Mouse (Mus musculus) embryonic facial prominence, embryonic 15.5 days (tissue): ENCODE results near the gene Eif3f. TPM values are rescaled to one million over a fixed set of nuclear protein-coding genes. Genes with fewer than 3 reads are reported as not detected.
A peak's percentile ranks its signal among the peaks of the same experiment; 100 is the strongest.

ENCODE experiments used
- ATAC-seq: fragments of 200-750 bp; cut with Nextera tagmentation; 2 replicates; pipeline ENCODE4 v1.8.0; 2017; ENCODE audit warnings: low read depth, moderate TSS enrichment; ENCODE audit not compliant: insufficient number of reproducible peaks, low FRiP score, low TSS enrichment
- H3K27ac ChIP-seq: fragments of 300-500 bp; sonication (generic); replicated peaks from 2 replicates; pipeline ENCODE4 v1.5.1; 2015; ENCODE audit warnings: mild to moderate bottlenecking, inconsistent platforms
- H3K27me3 ChIP-seq: fragments of 300-500 bp; sonication (generic); 2 replicates; pipeline ENCODE4 v1.6.1; 2015; ENCODE audit warnings: inconsistent platforms
- H3K36me3 ChIP-seq: fragments of 300-500 bp; sonication (generic); 2 replicates; pipeline ENCODE4 v1.6.1; 2015; ENCODE audit warnings: mild to moderate bottlenecking, inconsistent platforms
- H3K4me1 ChIP-seq: fragments of 300-500 bp; sonication (generic); 2 replicates; pipeline ENCODE4 v1.6.1; 2015; ENCODE audit warnings: inconsistent platforms
- H3K4me2 ChIP-seq: fragments of 300-500 bp; sonication (generic); replicated peaks from 2 replicates; pipeline ENCODE4 v1.6.1; 2015; ENCODE audit warnings: mild to moderate bottlenecking, inconsistent platforms
- H3K4me3 ChIP-seq: fragments of 300-500 bp; sonication (generic); replicated peaks from 2 replicates; pipeline ENCODE4 v1.5.1; 2015; ENCODE audit warnings: mild to moderate bottlenecking, inconsistent platforms
- H3K9ac ChIP-seq: fragments of 300-500 bp; sonication (generic); 2 replicates; pipeline ENCODE4 v1.6.1; 2015; ENCODE audit warnings: inconsistent platforms
- H3K9me3 ChIP-seq: fragments of 300-500 bp; sonication (generic); replicated peaks from 2 replicates; pipeline ENCODE4 v1.6.1; 2016; ENCODE audit warnings: inconsistent platforms
- WGBS: fragments of 180-500 bp; shearing (Covaris S2); methylation state at CpG from one replicate; pipeline ENCODE4 v1.1.7; 2015; 5-methylcytosine and 5-hydroxymethylcytosine counted together
- polyA plus RNA-seq: library from polyadenylated mRNA; unstranded; fragments of >200 nt; fragmentation: Nextera tagmentation; extraction: Ambion mirVana; gene quantifications from 2 replicates; pipeline ENCODE4 v1.2.1, GENCODE M21; 2015

Gene Eif3f
- polyA plus RNA-seq, result 97.9 and 102 TPM in 2 replicates

DNA sequence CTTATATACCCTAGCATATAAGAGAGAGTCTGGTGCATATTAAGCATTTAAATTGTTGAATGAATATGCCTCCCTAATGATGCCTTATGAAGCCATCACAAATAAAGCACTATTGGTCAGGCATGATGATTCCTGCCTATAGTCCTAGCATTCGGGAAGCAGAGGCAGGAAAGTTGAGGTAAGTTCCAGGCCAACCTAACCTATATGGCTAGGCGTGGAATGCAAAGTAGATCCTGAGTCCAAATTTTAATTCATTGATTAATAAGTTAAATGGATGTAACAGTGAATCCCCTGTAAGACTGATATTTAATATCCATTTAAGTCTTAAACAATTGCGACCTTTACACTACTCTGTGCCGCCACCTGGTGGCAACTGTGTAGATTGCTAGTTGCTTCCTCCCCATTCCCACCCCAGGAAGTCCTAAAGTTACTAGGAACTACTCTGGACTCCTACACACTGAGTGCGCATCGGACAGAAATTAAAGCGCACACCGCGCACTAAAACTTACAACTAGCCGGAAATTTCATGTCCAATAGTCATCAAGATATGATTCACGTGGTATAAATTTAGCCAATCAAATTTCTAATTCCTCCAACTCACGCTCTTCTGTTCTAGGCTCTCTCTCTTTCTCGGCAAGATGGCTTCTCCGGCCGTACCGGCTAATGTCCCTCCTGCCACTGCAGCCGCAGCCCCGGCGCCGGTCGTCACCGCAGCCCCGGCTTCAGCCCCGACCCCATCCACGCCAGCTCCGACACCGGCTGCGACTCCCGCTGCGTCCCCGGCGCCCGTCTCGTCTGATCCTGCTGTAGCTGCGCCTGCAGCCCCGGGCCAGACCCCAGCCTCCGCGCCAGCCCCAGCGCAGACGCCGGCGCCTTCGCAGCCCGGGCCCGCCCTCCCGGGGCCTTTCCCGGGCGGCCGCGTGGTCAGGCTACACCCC lies at the start of gene Eif3f:
Eif3f (plus strand) TSS at position 624 of the 938 bp plus-strand sequence.
- H3K4me1 ChIP-seq, result peaks cover 11% of the 10 kb centered on the region
- peaks cover 25% of the 10 kb centered on the region for H3K36me3 ChIP-seq
- H3K9ac ChIP-seq, result peak within 1 kb of the TSS; percentile 90
- no peaks in the 10 kb centered on the region for H3K27me3 ChIP-seq
- peak within 1 kb of the TSS; percentile 97 for H3K4me3 ChIP-seq
- H3K9me3 ChIP-seq, result no peaks in the 10 kb centered on the region
- peak within 1 kb of the TSS; percentile 65 for H3K27ac ChIP-seq
- peak; percentile 97 for ATAC-seq
- peak within 1 kb of the TSS; percentile 79 for H3K4me2 ChIP-seq
- WGBS, result 2% methylated on average over 50 of the region's 50 CpGs

DNA sequence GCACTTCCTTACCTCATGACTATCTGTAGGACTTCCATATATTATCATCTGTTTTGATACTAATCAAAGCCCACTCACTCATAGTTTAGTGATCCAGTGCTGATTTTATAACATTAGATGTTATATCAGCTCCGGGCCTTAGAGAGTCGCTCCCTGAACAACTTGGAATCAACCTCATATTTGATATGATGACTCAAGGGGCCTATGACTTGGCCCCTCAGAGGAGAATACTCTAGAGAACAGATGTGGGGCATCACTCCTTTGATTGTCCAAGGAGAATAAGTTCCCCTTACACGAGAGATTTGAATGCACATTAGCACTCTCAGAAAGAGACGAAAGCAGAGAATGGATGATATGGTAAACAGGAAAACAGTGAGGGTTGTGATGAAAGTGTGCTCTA lies 49.3 kb upstream of the Eif3f start, which contains the start of gene Olfr518:
Olfr518 (minus strand) TSS at position 101 of the 400 bp plus-strand sequence.
- Histone ChIP-seq H3K27ac (no peak within 1 kb of the TSS), H3K4me3 (no peak within 1 kb of the TSS), H3K4me2 (no peak within 1 kb of the TSS), H3K4me1 (no peaks in the 10 kb centered on the region), H3K27me3 (no peaks in the 10 kb centered on the region), H3K9me3 (no peaks in the 10 kb centered on the region), H3K9ac (no peak within 1 kb of the TSS), H3K36me3 (no peaks in the 10 kb centered on the region)
- WGBS, result 85% methylated on average over 4 of the region's 4 CpGs
- no peak for ATAC-seq

DNA sequence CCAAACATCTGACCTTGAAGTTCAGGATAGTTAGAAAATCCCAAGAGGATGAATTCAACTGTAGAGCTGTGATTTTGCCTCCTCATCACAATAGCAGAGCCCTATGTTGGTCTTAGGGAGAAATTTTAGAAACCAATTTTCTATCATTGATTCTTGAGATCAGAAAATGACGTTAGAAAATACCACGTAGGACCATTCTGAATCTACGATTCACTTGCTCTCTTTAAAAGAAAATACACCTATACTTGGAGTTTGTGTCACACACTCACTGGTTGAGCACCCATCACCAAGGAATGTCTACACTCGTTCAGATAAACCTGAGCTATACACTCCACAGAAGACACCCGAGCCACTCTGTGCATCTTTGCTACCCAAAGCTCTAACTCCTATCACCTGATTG lies 39.9 kb upstream of the Eif3f start, which contains the start of gene Olfr519:
Olfr519 (minus strand) TSS at position 101 of the 400 bp plus-strand sequence.
- no peaks in the 10 kb centered on the region for H3K9me3 ChIP-seq
- no peak within 1 kb of the TSS for H3K27ac ChIP-seq
- WGBS, result 82% methylated on average over 5 of the region's 5 CpGs
- no peak within 1 kb of the TSS for H3K4me2 ChIP-seq
- H3K9ac ChIP-seq, result no peak within 1 kb of the TSS
- H3K4me3 ChIP-seq, result no peak within 1 kb of the TSS
- H3K36me3 ChIP-seq, result no peaks in the 10 kb centered on the region
- H3K27me3 ChIP-seq, result no peaks in the 10 kb centered on the region
- no peak for ATAC-seq
- H3K4me1 ChIP-seq, result no peaks in the 10 kb centered on the region

DNA sequence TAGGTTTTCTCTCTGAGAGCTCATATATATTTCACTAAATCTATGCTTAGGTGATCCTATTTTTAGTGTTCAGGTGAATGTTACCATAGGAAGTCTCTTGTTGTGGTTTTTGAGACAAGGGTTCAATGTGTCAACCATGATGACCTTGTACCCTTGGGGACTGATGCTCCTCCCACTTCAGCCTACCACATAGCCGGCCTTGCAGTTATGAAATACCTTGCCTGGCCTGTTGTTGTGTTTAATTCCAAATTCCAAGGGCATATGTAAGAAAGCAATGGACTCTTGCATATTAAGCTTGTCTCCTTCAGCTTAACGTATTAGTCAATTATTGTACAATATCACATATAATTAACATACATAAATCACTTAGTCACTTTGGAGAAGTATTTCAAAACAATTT lies 30.2 kb upstream of the Eif3f start:
- H3K36me3 ChIP-seq, result no peaks in the 10 kb centered on the region
- H3K9me3 ChIP-seq, result no peaks in the 10 kb centered on the region
- no peaks in the 10 kb centered on the region for H3K4me1 ChIP-seq
- H3K4me3 ChIP-seq, result no peak overlapping the region
- no peak overlapping the region for H3K9ac ChIP-seq
- H3K27me3 ChIP-seq, result no peaks in the 10 kb centered on the region
- H3K27ac ChIP-seq, result no peak overlapping the region
- no peak for ATAC-seq
- WGBS, result 75% methylated on average over 2 of the region's 2 CpGs
- no peak overlapping the region for H3K4me2 ChIP-seq

DNA sequence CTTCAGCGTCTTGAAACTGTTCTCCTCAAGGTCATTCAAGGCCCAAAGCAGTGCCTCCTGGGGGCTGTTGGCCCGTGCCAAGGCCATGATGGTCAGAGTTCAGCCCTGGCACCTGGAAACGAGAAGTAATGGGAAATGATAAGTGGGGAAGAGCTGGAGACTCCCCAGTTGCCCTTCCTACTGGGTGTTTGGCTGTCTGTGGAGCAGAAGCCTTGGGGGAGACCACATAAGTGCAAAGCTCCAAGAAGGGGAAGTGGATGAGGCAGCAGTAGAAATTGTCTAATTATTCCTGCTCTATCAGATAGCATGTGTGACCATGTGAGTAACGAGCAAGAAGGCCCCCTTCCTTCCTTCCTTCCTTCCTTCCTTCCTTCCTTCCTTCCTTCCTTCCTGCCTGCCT lies 7.2 kb upstream of the Eif3f start:
- H3K36me3 ChIP-seq, result no peaks in the 10 kb centered on the region
- no peaks in the 10 kb centered on the region for H3K9me3 ChIP-seq
- H3K27me3 ChIP-seq, result no peaks in the 10 kb centered on the region
- no peaks in the 10 kb centered on the region for H3K4me1 ChIP-seq
- H3K9ac ChIP-seq, result no peak overlapping the region
- no peak for ATAC-seq
- H3K27ac ChIP-seq, result no peak overlapping the region
- no peak overlapping the region for H3K4me3 ChIP-seq
- 61% methylated on average over 4 of the region's 4 CpGs for WGBS
- no peak overlapping the region for H3K4me2 ChIP-seq

DNA sequence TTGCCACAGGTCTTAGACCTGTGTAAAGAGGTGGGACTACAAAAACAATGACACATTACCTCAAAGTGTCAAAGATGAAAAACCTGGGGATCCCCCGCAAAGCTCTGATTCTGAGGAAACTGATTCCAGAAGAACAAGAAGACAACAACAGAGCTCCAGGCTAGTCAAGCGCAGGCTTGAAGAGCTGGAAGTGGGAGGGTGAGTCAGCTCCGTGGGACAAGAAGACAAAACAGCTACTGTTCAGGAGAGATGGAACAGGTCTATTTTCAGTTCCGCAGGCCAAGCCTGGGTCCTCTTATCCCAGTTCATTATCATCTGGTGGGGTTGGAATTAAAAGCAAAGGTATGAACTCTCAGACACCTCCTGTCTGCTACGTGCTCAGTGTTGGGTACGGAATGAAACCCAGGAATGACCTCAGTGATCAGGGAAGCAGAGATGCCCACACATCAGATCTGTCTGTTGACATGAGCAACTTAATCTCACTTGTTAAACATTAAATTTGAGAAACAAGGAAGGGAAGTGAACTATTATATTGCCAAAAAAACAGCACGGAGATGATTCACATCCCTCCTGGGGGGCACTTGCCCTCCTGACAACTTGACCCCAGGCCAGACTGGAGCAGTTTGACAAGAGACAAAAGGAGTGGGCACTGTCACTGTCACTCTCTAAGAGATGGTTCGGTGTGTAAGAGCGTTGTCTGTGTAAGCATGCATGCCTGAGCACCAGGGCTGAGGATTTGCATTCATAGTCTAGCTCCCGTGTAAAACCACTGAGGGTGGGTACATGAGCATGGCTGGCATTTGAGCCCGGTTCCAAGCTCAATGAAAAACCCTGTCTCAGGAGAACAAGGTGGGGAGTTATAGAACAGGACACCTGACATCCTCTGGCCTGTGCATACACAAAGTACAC lies 5.7 kb upstream of the Eif3f start:
- Histone ChIP-seq H3K36me3 (no peaks in the 10 kb centered on the region), H3K27ac (no peak overlapping the region), H3K4me1 (no peaks in the 10 kb centered on the region), H3K9ac (no peak overlapping the region), H3K27me3 (no peaks in the 10 kb centered on the region), H3K4me2 (no peak overlapping the region), H3K9me3 (no peaks in the 10 kb centered on the region), H3K4me3 (no peak overlapping the region)
- no peak for ATAC-seq
- 64% methylated on average over 11 of the region's 11 CpGs for WGBS

DNA sequence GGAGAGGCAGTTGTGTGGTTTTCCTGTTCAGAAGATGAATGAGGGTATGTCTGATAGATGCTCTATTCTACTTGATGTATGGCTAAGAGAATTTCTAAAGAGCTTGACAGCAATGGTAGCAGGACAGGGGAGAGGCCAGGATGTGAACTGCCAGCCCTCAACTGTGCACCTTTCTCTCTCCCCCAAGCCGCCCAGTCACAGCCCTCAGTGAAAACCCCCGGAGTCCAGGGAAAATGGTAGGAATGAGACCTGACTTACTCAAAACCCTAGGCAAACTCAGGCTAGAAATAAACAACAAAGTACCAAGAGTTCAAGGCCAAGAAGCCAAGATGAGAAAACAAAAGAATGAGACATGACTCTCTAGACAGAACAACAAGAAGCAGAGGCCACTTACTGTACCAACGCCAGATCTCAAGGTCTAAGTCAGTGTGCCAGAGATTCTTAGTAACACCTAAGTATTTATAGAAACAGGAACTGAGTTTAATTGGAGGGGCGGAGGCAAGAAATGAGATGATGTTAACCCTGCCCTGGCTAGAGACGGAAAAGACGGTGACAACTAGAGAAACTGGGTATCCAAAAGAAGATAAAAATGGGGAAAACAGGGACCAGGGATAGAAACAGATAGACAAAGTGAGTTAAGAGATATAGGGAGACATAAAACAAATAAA lies 4.4 kb upstream of the Eif3f start, which contains the start of gene Nlrp10:
Nlrp10 (minus strand) TSS at position 453 of the 668 bp plus-strand sequence.
- Histone ChIP-seq H3K27ac (no peak within 1 kb of the TSS), H3K9ac (no peak within 1 kb of the TSS), H3K9me3 (no peaks in the 10 kb centered on the region), H3K27me3 (no peaks in the 10 kb centered on the region), H3K4me1 (0 out of 2 replicates have a peak, but pooled peaks cover under 1% of the 10 kb centered on the region), H3K4me3 (no peak within 1 kb of the TSS), H3K4me2 (no peak within 1 kb of the TSS), H3K36me3 (no peaks in the 10 kb centered on the region)
- WGBS, result 70% methylated on average over 6 of the region's 6 CpGs
- no peak for ATAC-seq

DNA sequence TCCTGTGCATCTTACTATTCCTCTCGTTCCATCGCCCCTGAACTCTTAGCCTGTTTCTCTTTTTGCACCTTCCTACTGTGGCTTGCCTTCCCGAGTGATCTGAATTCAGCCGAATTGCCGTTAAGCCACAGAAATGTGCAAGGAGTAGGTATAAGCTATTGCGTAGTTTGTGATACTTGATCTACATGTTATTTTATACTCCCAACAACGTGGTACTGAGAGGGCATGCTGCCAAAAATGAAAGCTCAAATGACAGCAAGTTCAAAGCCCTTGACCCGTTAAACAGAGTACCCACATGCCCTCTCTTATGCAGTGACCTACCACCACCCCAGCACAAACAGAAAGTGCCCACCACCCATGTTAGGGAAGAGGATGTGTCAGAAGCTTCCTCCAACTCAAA lies 619 bp downstream of the Eif3f start:
- no peak for ATAC-seq
- no peaks in the 10 kb centered on the region for H3K9me3 ChIP-seq
- peak overlapping the region; percentile 97 for H3K4me3 ChIP-seq
- H3K36me3 ChIP-seq, result peaks cover 32% of the 10 kb centered on the region
- peaks cover 11% of the 10 kb centered on the region for H3K4me1 ChIP-seq
- peak overlapping the region; percentile 79 for H3K4me2 ChIP-seq
- no peaks in the 10 kb centered on the region for H3K27me3 ChIP-seq
- H3K9ac ChIP-seq, result peak overlapping the region; percentile 90
- WGBS, result 1% methylated on average over 8 of the region's 8 CpGs
- H3K27ac ChIP-seq, result peak overlapping the region; percentile 65

DNA sequence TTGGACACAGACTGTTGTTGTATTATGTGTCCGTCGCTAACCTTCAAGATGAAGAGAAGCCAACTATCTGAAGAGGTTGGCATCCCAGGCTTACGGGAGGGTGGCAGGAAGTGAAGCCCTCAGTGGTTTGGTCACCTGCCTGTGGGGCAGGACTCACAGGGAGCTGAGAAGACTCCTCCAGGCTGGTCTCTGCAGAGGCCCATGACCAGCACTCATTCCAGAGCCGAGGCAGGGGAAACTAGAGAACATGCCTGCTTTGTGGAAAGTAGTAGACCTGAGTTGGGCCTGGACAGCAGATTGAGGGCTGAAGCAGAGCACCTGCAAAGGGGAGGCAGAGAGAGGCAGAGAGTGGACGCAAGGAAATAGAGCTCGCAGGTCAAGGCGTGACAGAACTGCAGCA lies 1.2 kb downstream of the Eif3f start:
- peaks cover 11% of the 10 kb centered on the region for H3K4me1 ChIP-seq
- peak overlapping the region; percentile 79 for H3K4me2 ChIP-seq
- peaks cover 38% of the 10 kb centered on the region for H3K36me3 ChIP-seq
- H3K4me3 ChIP-seq, result peak overlapping the region; percentile 97
- ATAC-seq, result no peak
- H3K9me3 ChIP-seq, result no peaks in the 10 kb centered on the region
- H3K27me3 ChIP-seq, result no peaks in the 10 kb centered on the region
- H3K27ac ChIP-seq, result no peak overlapping the region
- 79% methylated on average over 7 of the region's 7 CpGs for WGBS
- H3K9ac ChIP-seq, result no peak overlapping the region; the same call in 1 of the 2 replicates

DNA sequence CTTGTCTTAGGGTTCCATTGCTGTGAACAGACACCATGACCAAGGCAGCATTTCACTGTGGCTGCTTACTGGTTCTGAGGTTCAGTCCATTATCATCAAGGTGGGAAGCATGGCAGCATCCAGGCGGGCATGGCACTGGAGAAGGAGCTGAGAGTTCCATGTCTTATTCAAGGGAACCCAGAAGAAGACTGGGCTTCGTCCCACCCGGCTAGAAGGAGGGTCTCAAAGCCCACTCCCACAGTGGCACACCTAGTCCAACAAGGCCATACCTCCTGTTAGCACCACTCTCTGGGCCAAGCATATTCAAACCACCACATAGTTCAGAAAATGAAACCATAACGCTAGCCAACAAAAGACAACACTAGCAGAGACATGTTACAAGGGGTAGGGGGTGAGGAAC lies 2.4 kb downstream of the Eif3f start:
- WGBS, result 96% methylated on average over 4 of the region's 4 CpGs
- Histone ChIP-seq H3K4me1 (peaks cover 11% of the 10 kb centered on the region), H3K4me3 (no peak overlapping the region), H3K36me3 (peaks cover 50% of the 10 kb centered on the region), H3K9me3 (no peaks in the 10 kb centered on the region), H3K27me3 (no peaks in the 10 kb centered on the region), H3K27ac (no peak overlapping the region), H3K4me2 (no peak overlapping the region), H3K9ac (no peak overlapping the region)
- ATAC-seq, result no peak
